Mouse (Mus musculus): ENCODE measurements at regions not wholly inside any gene's neighbourhood (a gene's known extent, or its start where the extent isn't known, plus 50 kb on each side); places are given as distances from the start of the nearest gene placed in this dataset.

- H3K27me3 ChIP-seq (ENCODE audit: insufficient read depth, low read length), result no peaks in the 10 kb centered on the region
- DNase-seq (ENCODE audit: low spot score) (no peak), ATAC-seq (no peak)
- no peak overlapping the region for H3K9ac ChIP-seq (replicated peaks; ENCODE audit: low read length)
- TF ChIP-seq CTCF (IDR thresholded peaks at IDR 0.05; ENCODE audit: low read depth), result no peak
- no peak overlapping the region for H3K4me3 ChIP-seq (ENCODE audit: low read length)
- no peaks in the 10 kb centered on the region for H3K4me1 ChIP-seq (ENCODE audit: insufficient read depth, low read length)
- H3K27ac ChIP-seq, result no peak overlapping the region
- 65% methylated on average over 1 of the region's 1 CpGs for WGBS
- H3K9me3 ChIP-seq (ENCODE audit: low read length), result no peaks in the 10 kb centered on the region
- no peak overlapping the region for H3K4me2 ChIP-seq (ENCODE audit: low read depth, low read length)
- H3K36me3 ChIP-seq (ENCODE audit: insufficient read depth, low read length), result no peaks in the 10 kb centered on the region
Measured at GRCm38 (mm10) chr15:27359271-27359670, 107.2 kb upstream of the Ank start.

- no peak for ATAC-seq
- no peak for TF ChIP-seq CTCF (IDR thresholded peaks at IDR 0.05; ENCODE audit: low read depth)
- 66% methylated on average over 1 of the region's 1 CpGs for WGBS
- Histone ChIP-seq H3K9me3 (ENCODE audit: low read length) (no peaks in the 10 kb centered on the region), H3K4me2 (ENCODE audit: low read depth, low read length) (no peak overlapping the region), H3K4me3 (ENCODE audit: low read length) (no peak overlapping the region), H3K9ac (replicated peaks; ENCODE audit: low read length) (no peak overlapping the region), H3K36me3 (ENCODE audit: insufficient read depth, low read length) (no peaks in the 10 kb centered on the region), H3K27ac (no peak overlapping the region), H3K27me3 (ENCODE audit: insufficient read depth, low read length) (no peaks in the 10 kb centered on the region), H3K4me1 (ENCODE audit: insufficient read depth, low read length) (no peaks in the 10 kb centered on the region)
- no peak for DNase-seq (ENCODE audit: low spot score)
Measured at GRCm38 (mm10) chr15:27374517-27374916, 92.0 kb upstream of the Ank start.

GRCm38 (mm10) chr15:27378601-27379094 lies 87.8 kb upstream of the Ank start:
- Histone ChIP-seq H3K9me3 (ENCODE audit: low read length) (no peaks in the 10 kb centered on the region), H3K4me2 (ENCODE audit: low read depth, low read length) (no peak overlapping the region), H3K9ac (replicated peaks; ENCODE audit: low read length) (no peak overlapping the region), H3K4me3 (ENCODE audit: low read length) (no peak overlapping the region), H3K36me3 (ENCODE audit: insufficient read depth, low read length) (no peaks in the 10 kb centered on the region), H3K27ac (no peak overlapping the region), H3K27me3 (ENCODE audit: insufficient read depth, low read length) (no peaks in the 10 kb centered on the region), H3K4me1 (ENCODE audit: insufficient read depth, low read length) (no peaks in the 10 kb centered on the region)
- TF ChIP-seq CTCF (IDR thresholded peaks at IDR 0.05; ENCODE audit: low read depth), result no peak
- ATAC-seq (no peak), DNase-seq (ENCODE audit: low spot score) (no peak)
- 80% methylated on average over 3 of the region's 3 CpGs for WGBS

- no peaks in the 10 kb centered on the region for H3K27me3 ChIP-seq (ENCODE audit: insufficient read depth, low read length)
- no peaks in the 10 kb centered on the region for H3K36me3 ChIP-seq (ENCODE audit: insufficient read depth, low read length)
- no peaks in the 10 kb centered on the region for H3K9me3 ChIP-seq (ENCODE audit: low read length)
- DNase-seq (ENCODE audit: low spot score) (no peak), ATAC-seq (no peak)
- no peak for TF ChIP-seq CTCF (IDR thresholded peaks at IDR 0.05; ENCODE audit: low read depth)
- no peak overlapping the region for H3K27ac ChIP-seq
- no peak overlapping the region for H3K4me2 ChIP-seq (ENCODE audit: low read depth, low read length)
- no peaks in the 10 kb centered on the region for H3K4me1 ChIP-seq (ENCODE audit: insufficient read depth, low read length)
- 48% methylated on average over 4 of the region's 4 CpGs for WGBS
- no peak overlapping the region for H3K9ac ChIP-seq (replicated peaks; ENCODE audit: low read length)
- H3K4me3 ChIP-seq (ENCODE audit: low read length), result no peak overlapping the region
Measured at GRCm38 (mm10) chr15:27380436-27380945, 86.0 kb upstream of the Ank start.

GRCm38 (mm10) chr15:27381565-27381964 lies 84.9 kb upstream of the Ank start:
- WGBS, result 79% methylated on average over 2 of the region's 2 CpGs
- Histone ChIP-seq H3K27me3 (ENCODE audit: insufficient read depth, low read length) (no peaks in the 10 kb centered on the region), H3K4me2 (ENCODE audit: low read depth, low read length) (no peak overlapping the region), H3K9ac (replicated peaks; ENCODE audit: low read length) (no peak overlapping the region), H3K27ac (no peak overlapping the region), H3K4me3 (ENCODE audit: low read length) (no peak overlapping the region), H3K9me3 (ENCODE audit: low read length) (no peaks in the 10 kb centered on the region), H3K36me3 (ENCODE audit: insufficient read depth, low read length) (no peaks in the 10 kb centered on the region), H3K4me1 (ENCODE audit: insufficient read depth, low read length) (no peaks in the 10 kb centered on the region)
- ATAC-seq (no peak), DNase-seq (ENCODE audit: low spot score) (no peak)
- no peak for TF ChIP-seq CTCF (IDR thresholded peaks at IDR 0.05; ENCODE audit: low read depth)

- Histone ChIP-seq H3K27ac (no peak overlapping the region), H3K4me3 (ENCODE audit: low read length) (no peak overlapping the region), H3K27me3 (ENCODE audit: insufficient read depth, low read length) (no peaks in the 10 kb centered on the region), H3K36me3 (ENCODE audit: insufficient read depth, low read length) (no peaks in the 10 kb centered on the region), H3K9ac (replicated peaks; ENCODE audit: low read length) (no peak overlapping the region), H3K9me3 (ENCODE audit: low read length) (no peaks in the 10 kb centered on the region), H3K4me2 (ENCODE audit: low read depth, low read length) (no peak overlapping the region), H3K4me1 (ENCODE audit: insufficient read depth, low read length) (no peaks in the 10 kb centered on the region)
- TF ChIP-seq CTCF (IDR thresholded peaks at IDR 0.05; ENCODE audit: low read depth), result no peak
- ATAC-seq (no peak), DNase-seq (ENCODE audit: low spot score) (no peak)
- 97% methylated on average over 2 of the region's 2 CpGs for WGBS
Measured at GRCm38 (mm10) chr15:27390567-27390966, 75.9 kb upstream of the Ank start.

GRCm38 (mm10) chr15:27405721-27406161 lies 60.7 kb upstream of the Ank start:
- no peaks in the 10 kb centered on the region for H3K4me1 ChIP-seq (ENCODE audit: insufficient read depth, low read length)
- no peaks in the 10 kb centered on the region for H3K27me3 ChIP-seq (ENCODE audit: insufficient read depth, low read length)
- no peak overlapping the region for H3K4me2 ChIP-seq (ENCODE audit: low read depth, low read length)
- TF ChIP-seq CTCF (IDR thresholded peaks at IDR 0.05; ENCODE audit: low read depth), result no peak
- WGBS, result 85% methylated on average over 20 of the region's 20 CpGs
- H3K9me3 ChIP-seq (ENCODE audit: low read length), result no peaks in the 10 kb centered on the region
- DNase-seq (ENCODE audit: low spot score), result no peak
- no peak overlapping the region for H3K4me3 ChIP-seq (ENCODE audit: low read length)
- no peak overlapping the region for H3K27ac ChIP-seq
- no peak for ATAC-seq
- no peaks in the 10 kb centered on the region for H3K36me3 ChIP-seq (ENCODE audit: insufficient read depth, low read length)
- H3K9ac ChIP-seq (replicated peaks; ENCODE audit: low read length), result no peak overlapping the region
